Mouse (Mus musculus) kidney, embryonic 15.5 days (tissue): ENCODE data around the gene Rrp1b. TPM values are rescaled to one million over a fixed set of nuclear protein-coding genes. Genes with fewer than 3 reads are reported as not detected.

Experiments
- ATAC-seq: fragments of 200-750 bp; cut with Nextera tagmentation; replicated peaks from 2 replicates; pipeline ENCODE4 v1.8.0; 2017; ENCODE audit warnings: moderate TSS enrichment; ENCODE audit not compliant: low FRiP score
- H3K27ac ChIP-seq: fragments of 300-500 bp; sonication (generic); 2 replicates; pipeline ENCODE4 v1.5.1; 2015; ENCODE audit warnings: mild to moderate bottlenecking, inconsistent platforms
- H3K27me3 ChIP-seq: fragments of 300-500 bp; sonication (generic); 2 replicates; pipeline ENCODE4 v1.6.1; 2015; ENCODE audit warnings: inconsistent platforms
- H3K36me3 ChIP-seq: fragments of 300-500 bp; sonication (generic); 2 replicates; pipeline ENCODE4 v1.6.1; 2015; ENCODE audit warnings: inconsistent platforms
- H3K4me1 ChIP-seq: fragments of 300-500 bp; sonication (generic); 2 replicates; pipeline ENCODE4 v1.6.1; 2015; ENCODE audit warnings: inconsistent platforms
- H3K4me2 ChIP-seq: fragments of 300-500 bp; sonication (generic); 2 replicates; pipeline ENCODE4 v1.6.1; 2015; ENCODE audit warnings: moderate library complexity, mild to moderate bottlenecking, inconsistent platforms
- H3K4me3 ChIP-seq: fragments of 300-500 bp; sonication (generic); replicated peaks from 2 replicates; pipeline ENCODE4 v1.5.1; 2015; ENCODE audit warnings: mild to moderate bottlenecking, inconsistent platforms
- H3K9ac ChIP-seq: fragments of 300-500 bp; sonication (generic); 2 replicates; pipeline ENCODE4 v1.6.1; 2015; ENCODE audit warnings: mild to moderate bottlenecking, inconsistent platforms
- H3K9me3 ChIP-seq: fragments of 300-500 bp; sonication (generic); replicated peaks from 2 replicates; pipeline ENCODE4 v1.6.1; 2016; ENCODE audit warnings: inconsistent platforms
- WGBS: fragments of 180-500 bp; shearing (Covaris S2); methylation state at CpG from one replicate; pipeline ENCODE4 v1.1.7; 2015; ENCODE audit warnings: mixed read lengths; 5-methylcytosine and 5-hydroxymethylcytosine counted together
- polyA plus RNA-seq: library from polyadenylated mRNA; unstranded; fragments of >200 nt; fragmentation: Nextera tagmentation; extraction: Ambion mirVana; gene quantifications from 2 replicates; pipeline ENCODE4 v1.2.1, GENCODE M21; 2015

Gene Rrp1b
- polyA plus RNA-seq, 1 experiment from 2014 or later = 73.6 TPM

DNA sequence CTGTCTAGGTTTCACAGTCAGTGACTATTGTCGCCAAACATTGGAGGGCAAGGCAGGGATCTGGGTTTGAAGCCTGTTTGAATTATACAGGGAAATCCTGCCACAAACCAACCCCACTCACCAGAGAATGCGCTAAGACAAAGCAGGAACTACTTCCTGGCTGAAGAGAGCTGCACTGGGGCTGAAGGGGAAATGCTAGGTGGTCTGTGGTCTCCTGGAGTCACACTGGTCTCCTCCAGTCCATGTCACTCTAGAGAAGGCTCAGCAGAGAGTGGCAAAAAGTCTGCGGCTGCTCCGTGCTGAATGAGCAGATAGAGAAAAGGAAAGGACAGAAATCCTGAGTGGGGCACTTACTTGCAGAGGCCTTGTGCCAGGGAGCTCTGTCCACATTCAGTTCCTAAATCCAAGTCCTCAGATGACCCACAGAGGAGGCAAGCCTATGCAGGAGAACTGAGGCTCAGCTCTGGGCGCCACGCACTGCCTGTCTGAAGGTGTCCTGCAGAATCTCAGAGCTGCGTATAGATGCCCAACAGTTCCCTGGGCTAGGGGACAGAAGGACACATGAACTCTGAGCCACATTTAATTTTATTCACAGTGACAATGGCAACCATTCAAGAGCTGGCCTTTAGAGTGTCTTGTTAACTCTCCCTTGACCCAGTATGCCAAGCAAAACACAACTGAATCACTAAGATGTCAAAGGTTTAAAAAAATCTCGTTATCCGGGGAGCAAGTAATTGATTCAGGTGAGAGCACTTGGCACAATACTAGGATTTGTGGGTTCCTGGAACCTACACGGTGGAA lies 75.3 kb downstream of the Rrp1b start:
- no peak overlapping the region for H3K4me2 ChIP-seq
- WGBS = 73% methylated on average over 10 of the region's 10 CpGs
- ATAC-seq = no peak

More for the DNA sequence above, 75.3 kb downstream of the Rrp1b start:
- no peak overlapping the region for H3K4me3 ChIP-seq
- no peaks in the 10 kb centered on the region for H3K36me3 ChIP-seq
- peaks cover 13% of the 10 kb centered on the region for H3K27me3 ChIP-seq
- no peak overlapping the region for H3K9ac ChIP-seq
- H3K4me1 ChIP-seq = peaks cover 24% of the 10 kb centered on the region
- no peak overlapping the region for H3K27ac ChIP-seq
- H3K9me3 ChIP-seq = no peaks in the 10 kb centered on the region

Other genes starting within 250 kb of the Rrp1b start
- 17.5 and 18.5 TPM in 2 replicates for gene Sik1, start 180.3 kb upstream of the Rrp1b start, polyA plus RNA-seq
- 0.70 and 0.73 TPM in 2 replicates for gene Hsf2bp, start 249 bp downstream of the Rrp1b start, polyA plus RNA-seq
- gene Notch3, start 130.8 kb downstream of the Rrp1b start, polyA plus RNA-seq = 11.9 and 14.9 TPM in 2 replicates
- 0.10 and 0.19 TPM in 2 replicates for gene Ephx3, start 153.4 kb downstream of the Rrp1b start, polyA plus RNA-seq
- gene Brd4, start 248.6 kb downstream of the Rrp1b start, polyA plus RNA-seq = 100 and 101 TPM in 2 replicates